Mouse (Mus musculus) ES-Bruce4 (cell line): ENCODE measurements around the gene Gm9774. TPM values are rescaled to one million over a fixed set of nuclear protein-coding genes. Genes with fewer than 3 reads are reported as not detected.

Experiments used
- H3K27ac ChIP-seq: 2 replicates; pipeline ENCODE4 v1.5.1; 2012; ENCODE audit warnings: low read length, inconsistent platforms; ENCODE audit not compliant: insufficient read depth
- H3K27me3 ChIP-seq: 2 replicates; pipeline ENCODE4 v1.6.1; 2012; ENCODE audit warnings: mild to moderate bottlenecking, low read length, inconsistent platforms; ENCODE audit not compliant: control insufficient read depth, poor library complexity, insufficient read depth, severe bottlenecking
- H3K36me3 ChIP-seq: 2 replicates; pipeline ENCODE4 v1.6.1; 2012; ENCODE audit warnings: inconsistent platforms, mild to moderate bottlenecking, low read length, moderate library complexity; ENCODE audit not compliant: control insufficient read depth, poor library complexity, insufficient read depth, severe bottlenecking
- H3K4me1 ChIP-seq: one replicate; pipeline ENCODE4 v1.8.1; 2011; ENCODE audit warnings: low read length; ENCODE audit not compliant: control insufficient read depth, insufficient read depth
- H3K4me3 ChIP-seq: 2 replicates; pipeline ENCODE4 v1.5.1; 2011; ENCODE audit warnings: low read depth, mild to moderate bottlenecking, low read length
- H3K9ac ChIP-seq: 2 replicates; pipeline ENCODE4 v1.6.1; 2012; ENCODE audit warnings: low read depth, mild to moderate bottlenecking, inconsistent platforms; ENCODE audit not compliant: poor library complexity, severe bottlenecking
- H3K9me3 ChIP-seq: replicated peaks from 2 replicates; pipeline ENCODE4 v1.6.1; 2012; ENCODE audit warnings: mild to moderate bottlenecking, low read length, inconsistent platforms; ENCODE audit not compliant: control insufficient read depth, poor library complexity, insufficient read depth, severe bottlenecking
- CTCF ChIP-seq: IDR thresholded peaks from one replicate; pipeline ENCODE4 v1.8.1; 2011; ENCODE audit warnings: low read depth, low read length
- EP300 ChIP-seq: IDR thresholded peaks from 2 replicates; pipeline ENCODE4 v1.6.1; 2011; ENCODE audit warnings: low read depth, low read length; ENCODE audit not compliant: insufficient read depth
- POLR2A ChIP-seq: IDR thresholded peaks from one replicate; pipeline ENCODE4 v1.8.1; 2011; ENCODE audit warnings: low read length; ENCODE audit not compliant: insufficient read depth
- polyA plus RNA-seq: library from polyadenylated mRNA; stranded (reverse); fragments of >200 nt; gene quantifications from 2 replicates; pipeline ENCODE4 v1.2.4, GENCODE M21; 2011; ENCODE audit warnings: low read depth; ENCODE audit not compliant: missing spikeins, insufficient read depth, insufficient read length

Gene Gm9774
- polyA plus RNA-seq, 1 experiment = 42.0 TPM

DNA sequence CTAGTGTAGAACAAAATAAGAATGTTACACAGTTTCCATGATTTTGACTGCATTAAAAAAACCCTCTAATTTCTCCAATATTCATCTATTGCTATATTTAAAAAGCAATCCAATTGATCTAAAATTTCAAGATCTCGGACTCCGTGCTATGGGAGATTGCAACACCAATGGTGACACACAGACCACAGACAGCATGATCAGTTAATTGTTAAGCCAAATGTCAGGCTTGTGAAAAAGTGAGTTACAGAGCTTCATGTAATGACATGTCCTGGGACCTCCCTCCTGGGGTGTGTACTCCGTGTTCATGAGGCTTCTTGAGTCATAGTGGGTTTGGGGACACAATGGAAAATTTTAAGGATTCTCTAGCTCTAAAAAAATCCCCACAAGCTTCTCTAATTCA, 11.0 kb upstream of the Gm9774 start:
- Histone ChIP-seq H3K9me3 (no peaks in the 10 kb centered on the region), H3K27me3 (no peaks in the 10 kb centered on the region), H3K4me1 (no peaks in the 10 kb centered on the region), H3K36me3 (no peaks in the 10 kb centered on the region), H3K9ac (no peak overlapping the region), H3K4me3 (no peak overlapping the region), H3K27ac (no peak overlapping the region)
- TF ChIP-seq CTCF = no peak
- TF ChIP-seq POLR2A = no peak
- no peak for TF ChIP-seq EP300

DNA sequence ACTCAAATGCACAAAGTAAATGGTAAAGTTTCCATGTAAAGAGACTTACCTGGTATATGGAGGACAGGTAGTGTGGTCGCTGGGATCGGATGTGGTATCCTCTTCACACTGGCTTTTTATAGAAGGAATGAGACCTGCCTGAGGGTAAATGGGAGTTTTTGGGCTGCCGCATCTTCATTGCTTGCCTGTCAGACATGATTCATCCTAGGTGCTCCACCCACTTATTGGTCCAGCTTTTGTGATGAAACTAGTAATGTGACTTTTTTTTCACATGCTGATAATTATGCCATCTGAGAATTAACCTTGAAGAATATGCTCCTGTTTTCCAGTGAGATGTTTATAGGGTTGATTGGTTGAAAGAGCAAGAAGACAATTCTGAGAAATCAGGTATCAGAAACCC, 9.5 kb upstream of the Gm9774 start, which contains the start of gene Sprr1b:
Gene Sprr1b, minus strand, starts transcription at position 101 of the 400 bp plus-strand sequence.
- no peaks in the 10 kb centered on the region for H3K36me3 ChIP-seq
- no peak for TF ChIP-seq EP300
- TF ChIP-seq POLR2A = no peak
- no peak for TF ChIP-seq CTCF
- no peak within 1 kb of the TSS for H3K27ac ChIP-seq
- no peak within 1 kb of the TSS for H3K9ac ChIP-seq
- H3K9me3 ChIP-seq = no peaks in the 10 kb centered on the region
- no peak within 1 kb of the TSS for H3K4me3 ChIP-seq
- H3K4me1 ChIP-seq = no peaks in the 10 kb centered on the region
- H3K27me3 ChIP-seq = no peaks in the 10 kb centered on the region

DNA sequence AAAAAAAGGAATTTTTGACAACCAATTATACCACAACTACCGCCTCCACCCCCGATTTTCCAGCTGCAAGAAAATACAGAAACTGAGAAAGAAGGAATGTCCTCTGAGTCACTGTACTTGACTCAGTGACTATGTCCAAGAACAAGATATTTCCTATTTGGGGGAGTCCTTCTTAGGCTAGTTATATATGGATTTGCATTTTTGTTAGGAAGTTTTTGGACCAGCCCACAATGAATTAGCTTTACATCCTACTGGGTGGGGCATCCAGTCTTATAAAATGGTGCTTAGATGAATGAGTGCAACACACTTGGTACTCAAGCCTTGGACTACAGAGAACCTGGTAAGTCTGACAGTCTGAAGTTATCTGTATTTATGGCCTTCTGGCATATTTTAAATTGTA, 3.1 kb upstream of the Gm9774 start, which contains the start of gene Sprr2k:
Gene Sprr2k, plus strand, starts transcription at position 301 of the 400 bp plus-strand sequence.
- no peak for TF ChIP-seq CTCF
- TF ChIP-seq EP300 = no peak
- TF ChIP-seq POLR2A = no peak
- H3K4me1 ChIP-seq = no peaks in the 10 kb centered on the region
- H3K27me3 ChIP-seq = no peaks in the 10 kb centered on the region
- no peaks in the 10 kb centered on the region for H3K9me3 ChIP-seq
- H3K27ac ChIP-seq = no peak within 1 kb of the TSS
- H3K9ac ChIP-seq = no peak within 1 kb of the TSS
- H3K36me3 ChIP-seq = no peaks in the 10 kb centered on the region
- H3K4me3 ChIP-seq = no peak within 1 kb of the TSS

DNA sequence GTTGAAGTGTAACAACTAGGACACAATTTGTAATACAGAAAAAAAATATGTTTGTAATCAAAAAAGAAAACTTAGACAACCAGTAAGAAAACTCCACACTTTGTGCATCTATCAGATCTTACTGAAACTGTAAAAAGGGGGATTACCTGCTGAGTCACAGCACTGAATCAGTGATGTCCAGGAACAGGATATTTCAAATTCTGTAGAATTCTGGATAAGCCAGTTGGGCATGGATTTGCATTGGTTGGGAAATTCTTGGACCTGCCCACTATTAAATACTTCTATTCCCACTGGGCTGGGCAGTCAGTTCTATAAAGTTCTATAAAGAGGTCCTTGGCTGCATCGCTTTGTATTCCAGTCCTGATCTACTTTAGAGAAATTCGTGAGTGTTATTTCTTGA, 11.4 kb downstream of the Gm9774 start, which contains the start of gene Sprr2j-ps:
Gene Sprr2j-ps, plus strand, starts transcription at position 301 of the 400 bp plus-strand sequence.
- Histone ChIP-seq H3K9ac (no peak within 1 kb of the TSS), H3K9me3 (no peaks in the 10 kb centered on the region), H3K4me1 (no peaks in the 10 kb centered on the region), H3K27me3 (no peaks in the 10 kb centered on the region), H3K27ac (no peak within 1 kb of the TSS), H3K4me3 (no peak within 1 kb of the TSS), H3K36me3 (no peaks in the 10 kb centered on the region)
- TF ChIP-seq CTCF (no peak), EP300 (no peak), POLR2A (no peak)

DNA sequence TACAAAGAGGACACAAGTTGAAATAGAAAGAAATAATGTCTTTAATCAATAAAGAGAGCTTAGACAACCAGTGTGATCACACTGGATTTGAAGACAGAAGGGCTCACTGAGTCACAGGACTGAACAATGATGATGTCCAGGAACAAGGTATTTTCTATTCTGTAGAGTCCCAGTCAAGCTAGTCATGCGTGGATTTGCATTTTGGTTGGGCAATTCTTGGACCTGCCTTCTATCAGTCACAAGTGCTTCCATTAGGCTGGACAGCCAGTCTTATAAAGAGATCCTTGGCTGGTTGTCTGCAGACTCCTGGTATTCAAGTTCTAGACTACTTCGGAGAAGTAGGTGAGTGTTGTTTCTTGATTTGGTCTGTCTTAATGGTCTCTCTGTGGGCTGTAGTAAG, 21.5 kb downstream of the Gm9774 start, which contains the start of gene Sprr2i:
Gene Sprr2i, plus strand, starts transcription at position 301 of the 400 bp plus-strand sequence.
- Histone ChIP-seq H3K36me3 (no peaks in the 10 kb centered on the region), H3K4me3 (no peak within 1 kb of the TSS), H3K27me3 (no peaks in the 10 kb centered on the region), H3K27ac (no peak within 1 kb of the TSS), H3K4me1 (no peaks in the 10 kb centered on the region), H3K9ac (no peak within 1 kb of the TSS), H3K9me3 (no peaks in the 10 kb centered on the region)
- no peak for TF ChIP-seq POLR2A
- no peak for TF ChIP-seq CTCF
- TF ChIP-seq EP300 = no peak

DNA sequence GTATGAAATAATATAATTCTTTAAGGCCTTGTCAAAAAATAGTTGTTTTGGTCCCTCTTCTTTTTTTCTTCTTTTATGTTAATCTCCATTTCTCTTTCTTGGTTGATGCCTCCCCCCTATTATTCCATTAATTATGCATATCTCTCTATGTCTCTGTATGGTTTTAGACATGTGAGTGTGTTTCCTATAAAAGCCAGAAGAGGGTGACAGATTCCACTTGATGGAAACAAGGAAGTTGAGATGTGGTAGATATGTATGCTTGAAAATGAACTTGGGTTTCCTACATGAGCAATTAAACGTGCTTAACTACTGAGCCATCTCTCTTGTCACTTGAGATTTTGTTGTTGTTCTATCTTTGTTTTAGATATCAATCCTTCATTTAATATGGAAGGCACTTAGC, 34.9 kb downstream of the Gm9774 start:
- no peaks in the 10 kb centered on the region for H3K36me3 ChIP-seq
- no peak for TF ChIP-seq POLR2A
- no peak for TF ChIP-seq EP300
- TF ChIP-seq CTCF = no peak
- H3K27ac ChIP-seq = no peak overlapping the region
- H3K4me3 ChIP-seq = no peak overlapping the region
- no peak overlapping the region for H3K9ac ChIP-seq
- H3K4me1 ChIP-seq = peaks cover under 1% of the 10 kb centered on the region
- no peaks in the 10 kb centered on the region for H3K27me3 ChIP-seq
- H3K9me3 ChIP-seq = no peaks in the 10 kb centered on the region
